Mouse (Mus musculus): ENCODE measurements around the gene Klkb1.

DNA sequence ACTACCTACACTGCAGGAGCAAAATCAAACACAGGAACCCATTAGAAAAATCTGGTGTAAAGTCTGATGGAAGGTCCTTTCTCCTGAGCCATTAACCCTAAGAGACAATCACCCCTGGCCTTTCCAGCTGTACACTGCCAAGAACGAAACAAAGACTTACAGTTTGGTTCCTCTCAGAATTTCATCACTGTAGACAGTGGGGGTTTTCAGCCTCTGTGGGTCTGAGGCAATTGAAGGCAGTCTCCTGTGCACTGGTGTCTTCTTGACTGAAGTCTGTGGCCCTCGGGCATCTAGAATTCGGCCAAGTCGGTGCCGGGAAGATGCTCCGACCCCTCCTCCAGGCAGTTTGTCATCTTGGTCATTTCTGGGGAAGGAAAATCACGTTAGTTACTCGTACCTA is 49.6 kb upstream of the Klkb1 start:
- TF ChIP-seq CTCF (IDR thresholded peaks at IDR 0.05; ENCODE audit: low read depth, low read length) (no peak), POLR2A (IDR thresholded peaks at IDR 0.05; ENCODE audit: borderline replicate concordance, low read depth, low read length) (no peak)

All from bone marrow macrophage, adult 2 months (primary cell).